Mouse (Mus musculus) G1E (cell line): Measurements from ENCODE around the gene Ptma. TPM values are rescaled to one million over a fixed set of nuclear protein-coding genes. Genes with fewer than 3 reads are reported as not detected.

ENCODE experiments used
- ATAC-seq: 2 replicates; pipeline ENCODE4 v1.8.0; 2016; ENCODE audit warnings: mild to moderate bottlenecking; ENCODE audit not compliant: insufficient number of reproducible peaks, poor library complexity, low FRiP score, severe bottlenecking; ENCODE audit errors: extremely low read depth
- DNase-seq: peaks from one replicate; pipeline ENCODE4 v3.0.0; 2012; ENCODE audit warnings: low spot score
- H3K27me3 ChIP-seq: 2 replicates; pipeline ENCODE4 v1.6.1; 2012; ENCODE audit warnings: mild to moderate bottlenecking, low read length, inconsistent platforms; ENCODE audit not compliant: insufficient read depth
- H3K36me3 ChIP-seq: replicated peaks from 2 replicates; pipeline ENCODE3; 2012; ENCODE audit warnings: mild to moderate bottlenecking, inconsistent platforms
- H3K4me1 ChIP-seq: 2 replicates; pipeline ENCODE4 v1.6.1; 2012; ENCODE audit warnings: low read depth, low read length, inconsistent platforms, mixed read lengths; ENCODE audit not compliant: insufficient read depth
- H3K4me3 ChIP-seq: 2 replicates; pipeline ENCODE4 v1.5.1; 2012; ENCODE audit warnings: low read depth, mild to moderate bottlenecking, inconsistent platforms, low read length, moderate library complexity, mixed read lengths
- H3K9me3 ChIP-seq: replicated peaks from 2 replicates; pipeline ENCODE4 v1.6.1; 2012; ENCODE audit warnings: inconsistent platforms
- CTCF ChIP-seq: IDR thresholded peaks from 2 replicates; pipeline ENCODE4 v1.5.1; 2012; ENCODE audit warnings: low read depth, low read length, inconsistent platforms, mixed read lengths
- GATA1 ChIP-seq: IDR thresholded peaks from 2 replicates; pipeline ENCODE4 v1.6.1; 2012; ENCODE audit warnings: borderline replicate concordance, low read length, inconsistent platforms, mixed read lengths
- GATA2 ChIP-seq: IDR thresholded peaks from 2 replicates; pipeline ENCODE4 v1.6.1; 2012; ENCODE audit warnings: low read depth, low read length, inconsistent platforms, borderline replicate concordance
- POLR2AphosphoS5 ChIP-seq: IDR thresholded peaks from 2 replicates; pipeline ENCODE4 v1.6.1; 2012; ENCODE audit warnings: low read depth, low read length, inconsistent platforms; ENCODE audit not compliant: insufficient replicate concordance
- TAL1 ChIP-seq: conservative IDR thresholded peaks from 2 replicates; pipeline ENCODE4 v1.6.1; 2012; ENCODE audit warnings: low read depth, low read length, inconsistent platforms, mixed read lengths
- polyA plus RNA-seq: library from polyadenylated mRNA; stranded (reverse); fragments of >175 nt; gene quantifications from 2 replicates; pipeline ENCODE4 v1.2.3, GENCODE M21; 2012
- total RNA-seq, 2 experiments: library from RNA; stranded (forward) in 1 of 2; stranded (reverse) in 1 of 2; fragments of 200-1000 nt in 1 of 2; fragments of >200 nt in 1 of 2; fragmentation: Nextera tagmentation in 1 of 2; gene quantifications; 2 replicates each; pipeline ENCODE4 v1.2.3; 2014 to 2017

Gene Ptma
- total and polyA plus RNA-seq, 3 experiments: 2,671 to 14,052 (median 4,796) TPM

DNA sequence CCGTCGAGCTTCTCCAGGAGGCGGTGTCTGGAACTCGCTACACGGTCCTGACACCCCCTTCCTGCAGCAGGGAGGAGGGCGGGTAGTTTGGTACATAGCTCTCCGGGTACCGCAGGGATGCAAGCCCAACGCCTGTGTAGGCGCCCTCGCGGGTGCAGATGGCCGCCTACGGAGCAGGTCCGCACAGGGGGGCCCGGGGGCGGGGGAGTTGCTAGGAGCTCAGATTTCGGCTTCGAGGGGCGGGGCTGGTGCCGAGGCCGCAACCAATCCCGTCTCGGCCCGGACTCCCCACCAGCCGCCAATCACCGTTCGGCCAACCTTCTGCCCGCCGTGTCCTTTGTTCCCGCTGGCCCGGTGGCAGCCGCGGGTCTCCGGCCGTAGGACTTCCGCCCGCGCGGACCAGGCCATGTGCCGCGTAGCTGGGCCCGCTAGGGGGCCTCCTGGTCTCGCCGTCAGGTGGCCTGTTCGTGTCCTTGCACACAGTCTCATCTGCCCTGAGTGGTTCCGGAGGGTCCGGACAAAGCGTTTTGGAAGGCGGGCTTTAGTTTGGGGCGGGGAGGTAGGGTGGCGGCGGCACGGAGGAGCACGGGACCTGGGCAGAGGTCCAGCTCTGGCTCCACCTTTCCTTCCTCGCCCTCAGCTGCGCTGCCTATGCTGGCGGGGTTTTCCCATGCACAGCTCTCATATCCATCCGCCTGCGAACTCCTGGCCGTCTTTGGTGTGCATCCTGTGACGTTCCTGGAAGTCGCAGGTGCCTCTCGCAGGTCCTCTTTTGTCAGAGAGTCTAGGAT is 22.4 kb upstream of the Ptma start:
- H3K36me3 ChIP-seq: no peaks in the 10 kb centered on the region
- peaks cover 31% of the 10 kb centered on the region for H3K27me3 ChIP-seq
- ATAC-seq (peak; percentile 52), DNase-seq (peak; percentile 89)
- H3K9me3 ChIP-seq: no peaks in the 10 kb centered on the region
- peak overlapping the region; percentile 71 for H3K4me3 ChIP-seq
- peaks cover 76% of the 10 kb centered on the region for H3K4me1 ChIP-seq
- TF ChIP-seq CTCF: peak; percentile 38; the same call in 1 of the 2 replicates
- TF ChIP-seq TAL1: no peak

GRCm38 (mm10) chr1:86504697-86505421 is 21.7 kb upstream of the Ptma start:
- Histone ChIP-seq H3K36me3 (no peaks in the 10 kb centered on the region), H3K4me3 (peak overlapping the region; percentile 71), H3K9me3 (no peaks in the 10 kb centered on the region), H3K4me1 (peaks cover 78% of the 10 kb centered on the region), H3K27me3 (peaks cover 31% of the 10 kb centered on the region)
- DNase-seq (no peak), ATAC-seq (no peak)
- no peak for TF ChIP-seq POLR2AphosphoS5
- no peak for TF ChIP-seq CTCF
- TF ChIP-seq TAL1: no peak
- TF ChIP-seq GATA2: no peak

- TF ChIP-seq POLR2AphosphoS5: no peak
- TF ChIP-seq CTCF: no peak
- no peak for TF ChIP-seq TAL1
- TF ChIP-seq GATA2: no peak
- TF ChIP-seq GATA1: no peak
- H3K4me3 ChIP-seq: no peak overlapping the region; the same call in 1 of the 2 replicates
- no peaks in the 10 kb centered on the region for H3K9me3 ChIP-seq
- DNase-seq: no peak
- ATAC-seq: no peak
- no peaks in the 10 kb centered on the region for H3K36me3 ChIP-seq
- peaks cover 31% of the 10 kb centered on the region for H3K27me3 ChIP-seq
- H3K4me1 ChIP-seq: peaks cover 76% of the 10 kb centered on the region
Measured at GRCm38 (mm10) chr1:86505461-86505860, 21.1 kb upstream of the Ptma start.

DNA sequence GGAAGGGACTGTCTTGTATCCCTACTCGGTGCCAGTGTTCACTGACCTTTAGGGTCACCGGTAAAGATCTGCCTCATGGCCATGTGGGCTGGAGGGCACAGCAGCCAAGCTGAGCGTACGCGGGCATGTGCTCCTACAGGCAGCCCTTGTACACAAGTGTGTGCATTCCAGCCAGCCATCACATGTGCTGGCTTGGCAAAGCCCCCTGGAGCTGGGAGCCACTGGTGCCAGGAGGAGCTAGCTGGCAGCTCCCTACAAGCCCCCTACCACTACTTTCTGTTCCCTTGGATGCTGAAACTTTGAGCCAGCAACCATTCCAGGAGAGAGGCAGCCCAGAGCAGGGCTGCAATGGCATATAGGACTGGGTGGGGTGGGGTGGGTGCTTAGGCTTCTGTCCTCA is 20.1 kb upstream of the Ptma start:
- no peaks in the 10 kb centered on the region for H3K9me3 ChIP-seq
- peaks cover 34% of the 10 kb centered on the region for H3K27me3 ChIP-seq
- H3K36me3 ChIP-seq: no peaks in the 10 kb centered on the region
- DNase-seq: no peak
- no peak for ATAC-seq
- H3K4me3 ChIP-seq: no peak overlapping the region
- TF ChIP-seq POLR2AphosphoS5 (no peak), GATA2 (no peak), TAL1 (no peak)
- H3K4me1 ChIP-seq: peaks cover 76% of the 10 kb centered on the region

- TF ChIP-seq TAL1 (no peak), GATA1 (no peak), CTCF (no peak), POLR2AphosphoS5 (no peak), GATA2 (no peak)
- H3K4me1 ChIP-seq: peaks cover 74% of the 10 kb centered on the region
- no peaks in the 10 kb centered on the region for H3K36me3 ChIP-seq
- H3K9me3 ChIP-seq: no peaks in the 10 kb centered on the region
- no peak for DNase-seq
- H3K4me3 ChIP-seq: no peak overlapping the region
- peaks cover 29% of the 10 kb centered on the region for H3K27me3 ChIP-seq
- no peak for ATAC-seq
Measured at GRCm38 (mm10) chr1:86507866-86508265, 18.7 kb upstream of the Ptma start.

DNA sequence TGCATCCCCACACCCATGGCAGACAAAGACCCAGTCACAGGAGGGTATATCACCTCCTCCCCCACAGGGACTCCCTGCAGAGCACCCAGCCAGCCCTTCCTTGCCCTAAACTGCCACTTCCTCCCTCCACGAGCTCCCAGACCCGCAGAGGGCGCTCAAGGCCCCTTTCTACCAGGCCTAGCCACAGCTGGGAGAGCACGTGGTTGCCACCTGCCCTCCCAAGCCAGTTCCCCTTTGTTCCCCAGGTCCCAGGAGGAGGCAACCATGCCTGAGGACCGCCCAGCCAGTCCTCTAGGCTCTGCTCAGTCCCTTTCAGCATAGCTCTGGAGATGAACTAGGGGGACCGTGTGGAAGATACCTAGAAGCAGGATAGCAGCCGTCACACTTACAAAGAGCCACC is 17.1 kb upstream of the Ptma start:
- Histone ChIP-seq H3K9me3 (no peaks in the 10 kb centered on the region), H3K27me3 (peaks cover 15% of the 10 kb centered on the region), H3K4me1 (peaks cover 61% of the 10 kb centered on the region), H3K36me3 (no peaks in the 10 kb centered on the region), H3K4me3 (peak overlapping the region; percentile 10; the same call in 1 of the 2 replicates)
- no peak for TF ChIP-seq POLR2AphosphoS5
- no peak for TF ChIP-seq GATA2
- peak; percentile 87 for TF ChIP-seq CTCF
- no peak for TF ChIP-seq TAL1
- TF ChIP-seq GATA1: no peak
- peak; percentile 90 for ATAC-seq
- DNase-seq: peak; percentile 97
